Mouse (Mus musculus) neural tube, embryonic 15.5 days (tissue): ENCODE measurements around the gene Gadd45g. TPM values are rescaled to one million over a fixed set of nuclear protein-coding genes. Genes with fewer than 3 reads are reported as not detected.
"Not testable (repeated sequence)": the region's sequence is repeated elsewhere in the genome, so short reads cannot be mapped to it uniquely, and the experiment has no call there.

Experiments
- ATAC-seq: fragments of 200-750 bp; cut with Nextera tagmentation; 2 replicates; pipeline ENCODE4 v1.8.0; 2017; ENCODE audit warnings: mild to moderate bottlenecking, moderate TSS enrichment, moderate library complexity; ENCODE audit not compliant: low FRiP score
- H3K27ac ChIP-seq: fragments of 300-500 bp; sonication (generic); replicated peaks from 2 replicates; pipeline ENCODE4 v1.5.1; 2015; ENCODE audit warnings: mild to moderate bottlenecking, inconsistent platforms
- H3K27me3 ChIP-seq: fragments of 300-500 bp; sonication (generic); replicated peaks from 2 replicates; pipeline ENCODE4 v1.6.1; 2015; ENCODE audit warnings: inconsistent platforms
- H3K36me3 ChIP-seq: fragments of 300-500 bp; sonication (generic); 2 replicates; pipeline ENCODE4 v1.6.1; 2015; ENCODE audit warnings: inconsistent platforms
- H3K4me1 ChIP-seq: fragments of 300-500 bp; sonication (generic); 2 replicates; pipeline ENCODE4 v1.6.1; 2015; ENCODE audit warnings: inconsistent platforms
- H3K4me2 ChIP-seq: fragments of 300-500 bp; sonication (generic); 2 replicates; pipeline ENCODE4 v1.6.1; 2015; ENCODE audit warnings: inconsistent platforms, mild to moderate bottlenecking, moderate library complexity
- H3K4me3 ChIP-seq: fragments of 300-500 bp; sonication (generic); replicated peaks from 2 replicates; pipeline ENCODE4 v1.5.1; 2015; ENCODE audit warnings: mild to moderate bottlenecking, inconsistent platforms
- H3K9ac ChIP-seq: fragments of 300-500 bp; sonication (generic); replicated peaks from 2 replicates; pipeline ENCODE4 v1.6.1; 2015; ENCODE audit warnings: mild to moderate bottlenecking, inconsistent platforms
- H3K9me3 ChIP-seq: fragments of 300-500 bp; sonication (generic); replicated peaks from 2 replicates; pipeline ENCODE4 v1.6.1; 2016; ENCODE audit warnings: inconsistent platforms
- WGBS: fragments of 180-500 bp; shearing (Covaris S2); methylation state at CpG from one replicate; pipeline ENCODE4 v1.1.7; 2015; ENCODE audit warnings: mixed read lengths; 5-methylcytosine and 5-hydroxymethylcytosine counted together
- polyA plus RNA-seq: library from polyadenylated mRNA; unstranded; fragments of >200 nt; fragmentation: Nextera tagmentation; extraction: Ambion mirVana; gene quantifications from 2 replicates; pipeline ENCODE4 v1.2.1, GENCODE M21; 2015

The Gadd45g gene
- polyA plus RNA-seq, 1 experiment from 2014 or later = 35.4 TPM

GRCm38 (mm10) chr13:51835208-51835607 is 11.3 kb upstream of the Gadd45g start:
- H3K4me1 ChIP-seq, H3K9ac ChIP-seq, H3K27ac ChIP-seq, ATAC-seq, H3K4me2 ChIP-seq, H3K36me3 ChIP-seq, H3K4me3 ChIP-seq, H3K9me3 ChIP-seq: not testable (repeated sequence)
- 83% methylated on average over 4 of the region's 4 CpGs for WGBS
- peaks cover 29% of the 10 kb centered on the region for H3K27me3 ChIP-seq

GRCm38 (mm10) chr13:51837402-51837801 is 9.1 kb upstream of the Gadd45g start:
- Histone ChIP-seq H3K9me3 (no peaks in the 10 kb centered on the region), H3K4me1 (peaks cover 13% of the 10 kb centered on the region), H3K4me3 (no peak overlapping the region), H3K27ac (no peak overlapping the region), H3K9ac (no peak overlapping the region), H3K36me3 (no peaks in the 10 kb centered on the region), H3K4me2 (no peak overlapping the region), H3K27me3 (peaks cover 50% of the 10 kb centered on the region)
- ATAC-seq = no peak
- 65% methylated on average over 5 of the region's 5 CpGs for WGBS

GRCm38 (mm10) chr13:51839250-51840026 is 7.0 kb upstream of the Gadd45g start:
- Histone ChIP-seq H3K27me3 (peaks cover 68% of the 10 kb centered on the region), H3K9me3 (no peaks in the 10 kb centered on the region), H3K4me3 (no peak overlapping the region), H3K9ac (no peak overlapping the region), H3K4me1 (peaks cover 16% of the 10 kb centered on the region), H3K36me3 (no peaks in the 10 kb centered on the region), H3K27ac (no peak overlapping the region), H3K4me2 (no peak overlapping the region)
- 23% methylated on average over 8 of the region's 8 CpGs for WGBS
- no peak for ATAC-seq

- no peak overlapping the region for H3K27ac ChIP-seq
- H3K36me3 ChIP-seq = no peaks in the 10 kb centered on the region
- no peak overlapping the region for H3K9ac ChIP-seq
- H3K4me2 ChIP-seq = no peak overlapping the region
- peaks cover 68% of the 10 kb centered on the region for H3K27me3 ChIP-seq
- no peak for ATAC-seq
- WGBS = 65% methylated on average over 6 of the region's 6 CpGs
- no peaks in the 10 kb centered on the region for H3K9me3 ChIP-seq
- H3K4me1 ChIP-seq = peaks cover 22% of the 10 kb centered on the region
- no peak overlapping the region for H3K4me3 ChIP-seq
These were observed 5.8 kb upstream of the Gadd45g start for GRCm38 (mm10) chr13:51840702-51841101.

- no peaks in the 10 kb centered on the region for H3K36me3 ChIP-seq
- ATAC-seq = no peak
- H3K27me3 ChIP-seq = peaks cover 67% of the 10 kb centered on the region
- WGBS = 23% methylated on average over 12 of the region's 12 CpGs
- H3K4me3 ChIP-seq = no peak overlapping the region
- no peak overlapping the region for H3K27ac ChIP-seq
- no peak overlapping the region for H3K9ac ChIP-seq
- no peak overlapping the region for H3K4me2 ChIP-seq
- no peaks in the 10 kb centered on the region for H3K9me3 ChIP-seq
- H3K4me1 ChIP-seq = peaks cover 27% of the 10 kb centered on the region
These were observed 4.8 kb upstream of the Gadd45g start for GRCm38 (mm10) chr13:51841541-51842115.

GRCm38 (mm10) chr13:51842191-51842590 is 4.3 kb upstream of the Gadd45g start:
- Histone ChIP-seq H3K27me3 (peaks cover 62% of the 10 kb centered on the region), H3K9me3 (no peaks in the 10 kb centered on the region), H3K4me1 (peaks cover 32% of the 10 kb centered on the region), H3K36me3 (no peaks in the 10 kb centered on the region), H3K27ac (no peak overlapping the region), H3K4me2 (0 out of 2 replicates have a peak overlapping the region, but pooled peaks have one; percentile 4), H3K9ac (no peak overlapping the region), H3K4me3 (no peak overlapping the region)
- no peak for ATAC-seq
- 8% methylated on average over 5 of the region's 5 CpGs for WGBS

- Histone ChIP-seq H3K4me2 (peak overlapping the region; percentile 4; the same call in 1 of the 2 replicates), H3K9me3 (no peaks in the 10 kb centered on the region), H3K4me1 (peaks cover 38% of the 10 kb centered on the region), H3K27me3 (peaks cover 62% of the 10 kb centered on the region), H3K9ac (no peak overlapping the region), H3K36me3 (no peaks in the 10 kb centered on the region), H3K27ac (no peak overlapping the region), H3K4me3 (no peak overlapping the region)
- WGBS = 15% methylated on average over 12 of the region's 12 CpGs
- no peak for ATAC-seq
These were observed 3.7 kb upstream of the Gadd45g start for GRCm38 (mm10) chr13:51842773-51843172.

- Histone ChIP-seq H3K27me3 (peaks cover 57% of the 10 kb centered on the region), H3K36me3 (no peaks in the 10 kb centered on the region), H3K4me3 (no peak overlapping the region), H3K9me3 (no peaks in the 10 kb centered on the region), H3K4me1 (peaks cover 43% of the 10 kb centered on the region), H3K27ac (no peak overlapping the region), H3K4me2 (no peak overlapping the region), H3K9ac (no peak overlapping the region)
- WGBS = 70% methylated on average over 4 of the region's 4 CpGs
- ATAC-seq = no peak
These were observed 3.2 kb upstream of the Gadd45g start for GRCm38 (mm10) chr13:51843298-51843697.

- peaks cover 52% of the 10 kb centered on the region for H3K4me1 ChIP-seq
- H3K36me3 ChIP-seq = no peaks in the 10 kb centered on the region
- H3K4me2 ChIP-seq = no peak overlapping the region
- H3K27me3 ChIP-seq = peaks cover 49% of the 10 kb centered on the region
- no peak for ATAC-seq
- no peaks in the 10 kb centered on the region for H3K9me3 ChIP-seq
- no peak overlapping the region for H3K4me3 ChIP-seq
- no peak overlapping the region for H3K27ac ChIP-seq
- no peak overlapping the region for H3K9ac ChIP-seq
- 89% methylated on average over 10 of the region's 10 CpGs for WGBS
These were observed 2.4 kb upstream of the Gadd45g start for GRCm38 (mm10) chr13:51844118-51844517.

GRCm38 (mm10) chr13:51844661-51845060 is 1.8 kb upstream of the Gadd45g start:
- no peak for ATAC-seq
- Histone ChIP-seq H3K4me1 (peaks cover 57% of the 10 kb centered on the region), H3K9ac (no peak overlapping the region)

GRCm38 (mm10) chr13:51845072-51845471 is 1.4 kb upstream of the Gadd45g start:
- 11% methylated on average over 10 of the region's 10 CpGs for WGBS
- Histone ChIP-seq H3K36me3 (no peaks in the 10 kb centered on the region), H3K9ac (0 out of 2 replicates have a peak overlapping the region, but pooled peaks have one; percentile 56), H3K9me3 (no peaks in the 10 kb centered on the region), H3K4me1 (peaks cover 61% of the 10 kb centered on the region), H3K27ac (peak overlapping the region; percentile 80; the same call in 1 of the 2 replicates), H3K27me3 (peaks cover 41% of the 10 kb centered on the region), H3K4me3 (peak overlapping the region; percentile 49), H3K4me2 (peak overlapping the region; percentile 91)
- no peak for ATAC-seq

More at GRCm38 (mm10) chr13:51844661-51845060, 1.8 kb upstream of the Gadd45g start:
- WGBS = 18% methylated on average over 10 of the region's 10 CpGs
- Histone ChIP-seq H3K4me3 (no peak overlapping the region), H3K27me3 (peaks cover 44% of the 10 kb centered on the region), H3K9me3 (no peaks in the 10 kb centered on the region), H3K36me3 (no peaks in the 10 kb centered on the region), H3K27ac (no peak overlapping the region), H3K4me2 (no peak overlapping the region)
